Mouse (Mus musculus): ENCODE measurements around the gene Fbxl14. TPM values are rescaled to one million over a fixed set of nuclear protein-coding genes. Genes with fewer than 3 reads are reported as not detected.

The Fbxl14 gene
- polyA plus RNA-seq, 1 experiment from 2014 or later = 4.6 TPM

GRCm38 (mm10) chr6:119508221-119508620 is 28.8 kb downstream of the Fbxl14 start:
- no peak overlapping the region for H3K9ac ChIP-seq
- WGBS = 92% methylated on average over 6 of the region's 6 CpGs
- H3K4me3 ChIP-seq (replicated peaks) = no peak overlapping the region
- H3K27me3 ChIP-seq (replicated peaks) = no peaks in the 10 kb centered on the region
- no peak for ATAC-seq
- H3K9me3 ChIP-seq = no peaks in the 10 kb centered on the region
- H3K36me3 ChIP-seq = no peaks in the 10 kb centered on the region
- no peak overlapping the region for H3K27ac ChIP-seq
- H3K4me1 ChIP-seq (replicated peaks) = no peaks in the 10 kb centered on the region
- H3K4me2 ChIP-seq (replicated peaks) = no peak overlapping the region

- no peak overlapping the region for H3K9ac ChIP-seq
- 76% methylated on average over 10 of the region's 10 CpGs for WGBS
- no peak overlapping the region for H3K4me2 ChIP-seq (replicated peaks)
- H3K27ac ChIP-seq = no peak overlapping the region
- H3K27me3 ChIP-seq (replicated peaks) = no peaks in the 10 kb centered on the region
- H3K4me1 ChIP-seq (replicated peaks) = no peaks in the 10 kb centered on the region
- no peaks in the 10 kb centered on the region for H3K9me3 ChIP-seq
- H3K36me3 ChIP-seq = no peaks in the 10 kb centered on the region
- ATAC-seq = no peak
- no peak overlapping the region for H3K4me3 ChIP-seq (replicated peaks)
Measured at GRCm38 (mm10) chr6:119508634-119509375, 29.3 kb downstream of the Fbxl14 start.

- WGBS = 92% methylated on average over 13 of the region's 13 CpGs
- H3K4me2 ChIP-seq (replicated peaks) = no peak overlapping the region
Measured at GRCm38 (mm10) chr6:119509437-119510037, 30.1 kb downstream of the Fbxl14 start.

GRCm38 (mm10) chr6:119512701-119513100 is 33.2 kb downstream of the Fbxl14 start:
- no peak overlapping the region for H3K27ac ChIP-seq
- no peak for ATAC-seq
- H3K9me3 ChIP-seq = no peaks in the 10 kb centered on the region
- H3K9ac ChIP-seq = no peak overlapping the region
- no peaks in the 10 kb centered on the region for H3K4me1 ChIP-seq (replicated peaks)
- no peak overlapping the region for H3K4me3 ChIP-seq (replicated peaks)
- WGBS = 92% methylated on average over 11 of the region's 11 CpGs
- no peak overlapping the region for H3K4me2 ChIP-seq (replicated peaks)
- H3K36me3 ChIP-seq = no peaks in the 10 kb centered on the region
- H3K27me3 ChIP-seq (replicated peaks) = no peaks in the 10 kb centered on the region

More at GRCm38 (mm10) chr6:119509437-119510037, 30.1 kb downstream of the Fbxl14 start:
- Histone ChIP-seq H3K27me3 (replicated peaks) (no peaks in the 10 kb centered on the region), H3K9me3 (no peaks in the 10 kb centered on the region), H3K27ac (no peak overlapping the region), H3K36me3 (no peaks in the 10 kb centered on the region), H3K4me3 (replicated peaks) (no peak overlapping the region), H3K9ac (no peak overlapping the region), H3K4me1 (replicated peaks) (no peaks in the 10 kb centered on the region)
- no peak for ATAC-seq

GRCm38 (mm10) chr6:119513452-119513851 is 34.0 kb downstream of the Fbxl14 start:
- 88% methylated on average over 5 of the region's 5 CpGs for WGBS
- H3K36me3 ChIP-seq = no peaks in the 10 kb centered on the region
- H3K4me2 ChIP-seq (replicated peaks) = no peak overlapping the region
- no peaks in the 10 kb centered on the region for H3K4me1 ChIP-seq (replicated peaks)
- no peak overlapping the region for H3K4me3 ChIP-seq (replicated peaks)
- H3K9me3 ChIP-seq = no peaks in the 10 kb centered on the region
- no peak overlapping the region for H3K9ac ChIP-seq
- H3K27me3 ChIP-seq (replicated peaks) = no peaks in the 10 kb centered on the region
- H3K27ac ChIP-seq = no peak overlapping the region
- ATAC-seq = no peak

GRCm38 (mm10) chr6:119514085-119514484 is 34.6 kb downstream of the Fbxl14 start:
- no peak overlapping the region for H3K4me3 ChIP-seq (replicated peaks)
- no peaks in the 10 kb centered on the region for H3K36me3 ChIP-seq
- no peak for ATAC-seq
- no peak overlapping the region for H3K27ac ChIP-seq
- no peaks in the 10 kb centered on the region for H3K4me1 ChIP-seq (replicated peaks)
- H3K4me2 ChIP-seq (replicated peaks) = no peak overlapping the region
- WGBS = 67% methylated on average over 7 of the region's 7 CpGs
- H3K27me3 ChIP-seq (replicated peaks) = no peaks in the 10 kb centered on the region
- H3K9me3 ChIP-seq = no peaks in the 10 kb centered on the region
- H3K9ac ChIP-seq = no peak overlapping the region

- ATAC-seq = no peak
- Histone ChIP-seq H3K4me2 (replicated peaks) (no peak overlapping the region), H3K27me3 (replicated peaks) (no peaks in the 10 kb centered on the region), H3K27ac (no peak overlapping the region), H3K36me3 (no peaks in the 10 kb centered on the region), H3K9ac (no peak overlapping the region), H3K4me3 (replicated peaks) (no peak overlapping the region), H3K4me1 (replicated peaks) (0 out of 2 replicates have a peak, but pooled peaks cover 2% of the 10 kb centered on the region), H3K9me3 (no peaks in the 10 kb centered on the region)
- WGBS = 54% methylated on average over 9 of the region's 9 CpGs
Measured at GRCm38 (mm10) chr6:119520731-119521130, 41.3 kb downstream of the Fbxl14 start.

GRCm38 (mm10) chr6:119521482-119521900 is 42.0 kb downstream of the Fbxl14 start:
- Histone ChIP-seq H3K27me3 (replicated peaks) (no peaks in the 10 kb centered on the region), H3K4me1 (replicated peaks) (0 out of 2 replicates have a peak, but pooled peaks cover 2% of the 10 kb centered on the region), H3K4me2 (replicated peaks) (no peak overlapping the region), H3K4me3 (replicated peaks) (no peak overlapping the region), H3K27ac (no peak overlapping the region), H3K9me3 (no peaks in the 10 kb centered on the region), H3K9ac (no peak overlapping the region), H3K36me3 (no peaks in the 10 kb centered on the region)
- WGBS = 83% methylated on average over 3 of the region's 3 CpGs
- ATAC-seq = no peak

- no peak overlapping the region for H3K4me3 ChIP-seq (replicated peaks)
- no peaks in the 10 kb centered on the region for H3K9me3 ChIP-seq
- H3K27me3 ChIP-seq (replicated peaks) = no peaks in the 10 kb centered on the region
- no peak for ATAC-seq
- H3K9ac ChIP-seq = no peak overlapping the region
- no peak overlapping the region for H3K27ac ChIP-seq
- WGBS = 52% methylated on average over 3 of the region's 3 CpGs
- H3K36me3 ChIP-seq = no peaks in the 10 kb centered on the region
- H3K4me2 ChIP-seq (replicated peaks) = no peak overlapping the region
- 0 out of 2 replicates have a peak, but pooled peaks cover 2% of the 10 kb centered on the region for H3K4me1 ChIP-seq (replicated peaks)
Measured at GRCm38 (mm10) chr6:119521931-119522391, 42.5 kb downstream of the Fbxl14 start.

- ATAC-seq = no peak
- Histone ChIP-seq H3K27me3 (replicated peaks) (no peaks in the 10 kb centered on the region), H3K27ac (no peak overlapping the region), H3K36me3 (no peaks in the 10 kb centered on the region), H3K4me1 (replicated peaks) (0 out of 2 replicates have a peak, but pooled peaks cover 2% of the 10 kb centered on the region), H3K4me2 (replicated peaks) (no peak overlapping the region), H3K9ac (no peak overlapping the region), H3K4me3 (replicated peaks) (no peak overlapping the region), H3K9me3 (no peaks in the 10 kb centered on the region)
- WGBS = 78% methylated on average over 5 of the region's 5 CpGs
Measured at GRCm38 (mm10) chr6:119526498-119526897, 47.0 kb downstream of the Fbxl14 start.

- H3K27ac ChIP-seq = no peak overlapping the region
- no peaks in the 10 kb centered on the region for H3K27me3 ChIP-seq (replicated peaks)
- 87% methylated on average over 3 of the region's 3 CpGs for WGBS
- H3K9me3 ChIP-seq = no peaks in the 10 kb centered on the region
- no peak overlapping the region for H3K4me3 ChIP-seq (replicated peaks)
- ATAC-seq = no peak
- no peaks in the 10 kb centered on the region for H3K36me3 ChIP-seq
- no peak overlapping the region for H3K4me2 ChIP-seq (replicated peaks)
- no peaks in the 10 kb centered on the region for H3K4me1 ChIP-seq (replicated peaks)
- no peak overlapping the region for H3K9ac ChIP-seq
Measured at GRCm38 (mm10) chr6:119529659-119530058, 50.2 kb downstream of the Fbxl14 start.

Measured in intestine, embryonic 15.5 days (tissue).